In genomic region chr1:60409928-60410817, GRCm38 (mm10) we compare ENCODE assay signal across 8 mouse cellular contexts. TPM values are rescaled to one million over a fixed set of nuclear protein-coding genes. Genes with fewer than 3 reads are reported as not detected.
A peak's percentile ranks its signal among the peaks of the same experiment; 100 is the strongest.
DNase-seq lines count a peak whose midpoint lies in the region; ATAC-seq and TF ChIP-seq lines count a peak whose summit lies in the region.

No protein-coding gene starts in this region.

- ATAC-seq in intestine, embryonic 16.5 days: peak; percentile 73
- ATAC-seq in limb, embryonic 15.5 days (ENCODE audit: insufficient number of reproducible peaks, low FRiP score, low TSS enrichment, low read depth): peak; percentile 52
- ATAC-seq in midbrain, embryonic 15.5 days (replicated peaks): peak; percentile 87

- H3K79me2 ChIP-seq in MEL (ENCODE audit: control insufficient read depth, insufficient read depth, low read length, poor library complexity): peaks cover 27% of the 10 kb centered on the region

- DNase-seq in 3T3-L1 (ENCODE audit: low read depth, low spot score) (peak; percentile 64), MEL (ENCODE audit: low read depth, low spot score) (peak; percentile 73)
- DNase-seq in cerebellum, adult 9-11 months: peak; percentile 78
- DNase-seq in frontal cortex, adult 2 months (ENCODE audit: extremely low spot score in 1 of 2, low spot score in 1 of 2): peak; percentile 48 to 74
- peak; percentile 39 for DNase-seq in thymus, adult 2 months

- H3K36me3 ChIP-seq in MEL (ENCODE audit: control insufficient read depth in 1 of 2, insufficient read depth in 2 of 2, low read length in 2 of 2): peaks cover 0 to 35% of the 10 kb centered on the region in 2 experiments; a peak in 2 of 4 replicates
- H3K36me3 ChIP-seq in intestine, embryonic 16.5 days (ENCODE audit: control insufficient read depth, insufficient read depth, low read length): no peaks in the 10 kb centered on the region
- no peaks in the 10 kb centered on the region for H3K36me3 ChIP-seq in limb, embryonic 15.5 days
- H3K36me3 ChIP-seq in midbrain, embryonic 15.5 days (replicated peaks): no peaks in the 10 kb centered on the region
- H3K36me3 ChIP-seq in thymus, adult 2 months (ENCODE audit: control insufficient read depth, insufficient read depth, low read length): no peaks in the 10 kb centered on the region

- H3K27me3 ChIP-seq in MEL (ENCODE audit: control insufficient read depth in 1 of 2, insufficient read depth in 2 of 2, low read length in 2 of 2): no peaks in the 10 kb centered on the region
- H3K27me3 ChIP-seq in intestine, embryonic 16.5 days (replicated peaks; ENCODE audit: control insufficient read depth, insufficient read depth, low read length): no peaks in the 10 kb centered on the region
- no peaks in the 10 kb centered on the region for H3K27me3 ChIP-seq in limb, embryonic 15.5 days
- no peaks in the 10 kb centered on the region for H3K27me3 ChIP-seq in midbrain, embryonic 15.5 days (replicated peaks)
- H3K27me3 ChIP-seq in thymus, adult 2 months (ENCODE audit: control insufficient read depth, insufficient read depth, low read length): no peaks in the 10 kb centered on the region

- TF ChIP-seq POLR2A in MEL (IDR thresholded peaks at IDR 0.05; ENCODE audit: control insufficient read depth in 1 of 2, insufficient read depth in 1 of 2, low read depth in 1 of 2, low read length in 2 of 2, poor library complexity in 1 of 2): 0 out of 4 replicates have a peak, but pooled peaks of 1 of the 2 experiments have one; percentile 21
- TF ChIP-seq POLR2A in thymus, adult 2 months (IDR thresholded peaks at IDR 0.05; ENCODE audit: control insufficient read depth, extremely low read depth, insufficient read depth, low read length, poor library complexity): no peak

- H3K9me3 ChIP-seq in MEL (replicated peaks; ENCODE audit: insufficient read depth, low read length): no peaks in the 10 kb centered on the region
- H3K9me3 ChIP-seq in intestine, embryonic 16.5 days (ENCODE audit: control insufficient read depth, low read length): no peaks in the 10 kb centered on the region
- H3K9me3 ChIP-seq in limb, embryonic 15.5 days: no peaks in the 10 kb centered on the region
- no peaks in the 10 kb centered on the region for H3K9me3 ChIP-seq in midbrain, embryonic 15.5 days

- TF ChIP-seq EP300 in MEL (IDR thresholded peaks at IDR 0.05; ENCODE audit: low read depth in 1 of 2, low read length in 2 of 2): 0 out of 4 replicates have a peak, but pooled peaks of 1 of the 2 experiments have one; percentile 2

- peaks cover 9 to 16% of the 10 kb centered on the region in 2 experiments; a peak in 3 of 4 replicates for H3K4me1 ChIP-seq in MEL (ENCODE audit: control insufficient read depth in 1 of 2, insufficient read depth in 2 of 2, low read length in 2 of 2)
- H3K4me1 ChIP-seq in intestine, embryonic 16.5 days (ENCODE audit: control insufficient read depth, insufficient read depth, low read length): no peaks in the 10 kb centered on the region
- peaks cover 9% of the 10 kb centered on the region for H3K4me1 ChIP-seq in limb, embryonic 15.5 days
- peaks cover 28% of the 10 kb centered on the region for H3K4me1 ChIP-seq in midbrain, embryonic 15.5 days
- no peaks in the 10 kb centered on the region; the same call in 1 of the 2 replicates for H3K4me1 ChIP-seq in thymus, adult 2 months (replicated peaks; ENCODE audit: control insufficient read depth, insufficient read depth, low read length)

- H3K9ac ChIP-seq in MEL (ENCODE audit: control insufficient read depth, low read depth, low read length, poor library complexity, severe bottlenecking): peak overlapping the region; percentile 93
- H3K9ac ChIP-seq in intestine, embryonic 16.5 days (ENCODE audit: low read depth, low read length): peak overlapping the region; percentile 89
- peak overlapping the region; percentile 83 for H3K9ac ChIP-seq in limb, embryonic 15.5 days
- peak overlapping the region; percentile 96 for H3K9ac ChIP-seq in midbrain, embryonic 15.5 days

- peak overlapping the region; percentile 76 to 96 for H3K4me3 ChIP-seq in MEL (ENCODE audit: control insufficient read depth in 1 of 2, insufficient read depth in 1 of 2, low read depth in 2 of 2, low read length in 2 of 2)
- peak overlapping the region; percentile 93 for H3K4me3 ChIP-seq in intestine, embryonic 16.5 days (ENCODE audit: low read length)
- H3K4me3 ChIP-seq in limb, embryonic 15.5 days: peak overlapping the region; percentile 95
- H3K4me3 ChIP-seq in midbrain, embryonic 15.5 days: peak overlapping the region; percentile 85
- H3K4me3 ChIP-seq in thymus, adult 2 months (ENCODE audit: control insufficient read depth, insufficient read depth, low read length): peak overlapping the region; percentile 85

- under 1% methylated on average over 54 of the region's 54 CpGs for WGBS in intestine, embryonic 16.5 days
- WGBS in limb, embryonic 15.5 days: 1% methylated on average over 47 of the region's 54 CpGs
- under 1% methylated on average over 54 of the region's 54 CpGs for WGBS in midbrain, embryonic 15.5 days
- 2% methylated on average over 54 of the region's 54 CpGs for WGBS in thymus, adult 2 months

- peak overlapping the region; percentile 80 for H3K4me2 ChIP-seq in intestine, embryonic 16.5 days (ENCODE audit: low read depth, low read length)
- peak overlapping the region; percentile 64 for H3K4me2 ChIP-seq in limb, embryonic 15.5 days
- peak overlapping the region; percentile 61 for H3K4me2 ChIP-seq in midbrain, embryonic 15.5 days

- TF ChIP-seq CTCF in MEL (IDR thresholded peaks at IDR 0.05 in 2 of 3, conservative IDR thresholded peaks at IDR 0.05 in 1 of 3; ENCODE audit: control insufficient read depth in 1 of 3, insufficient read depth in 1 of 3, low read depth in 2 of 3, low read length in 3 of 3, poor library complexity in 1 of 3, severe bottlenecking in 1 of 3): no peak
- TF ChIP-seq CTCF in thymus, adult 2 months (IDR thresholded peaks at IDR 0.05; ENCODE audit: borderline replicate concordance, control insufficient read depth, extremely low read depth, insufficient read depth, low read length, poor library complexity): no peak

- no peak for TF ChIP-seq RAD21 in MEL (IDR thresholded peaks at IDR 0.05; ENCODE audit: low read depth, low read length)

- peak overlapping the region; percentile 77 for H3K27ac ChIP-seq in MEL (ENCODE audit: control insufficient read depth, low read depth, low read length)
- peak overlapping the region; percentile 91 for H3K27ac ChIP-seq in intestine, embryonic 16.5 days (ENCODE audit: low read length)
- H3K27ac ChIP-seq in limb, embryonic 15.5 days: peak overlapping the region; percentile 93
- H3K27ac ChIP-seq in midbrain, embryonic 15.5 days: peak overlapping the region; percentile 98
- H3K27ac ChIP-seq in thymus, adult 2 months (ENCODE audit: control insufficient read depth, insufficient read depth, low read length): no peak overlapping the region

TF ChIP-seq in MEL, 35 proteins besides CTCF, POLR2A, EP300 and RAD21:
- TF ChIP-seq ZNF384 (IDR thresholded peaks at IDR 0.05; ENCODE audit: low read depth, low read length) (peak; percentile 85), E2F4 (IDR thresholded peaks at IDR 0.05; ENCODE audit: borderline replicate concordance, low read depth, low read length) (no peak), TCF12 (IDR thresholded peaks at IDR 0.05; ENCODE audit: low read depth, low read length) (no peak), CHD1 (IDR thresholded peaks at IDR 0.05; ENCODE audit: low read depth, low read length) (peak; percentile 95), SIN3A (IDR thresholded peaks at IDR 0.05; ENCODE audit: low read length) (peak; percentile 76), MAX (IDR thresholded peaks at IDR 0.05; ENCODE audit: low read length) (peak; percentile 44; the same call in 1 of the 2 replicates), MXI1 (IDR thresholded peaks at IDR 0.05; ENCODE audit: low read depth, low read length) (peak; percentile 28; the same call in 1 of the 2 replicates), HCFC1 (IDR thresholded peaks at IDR 0.05; ENCODE audit: low read depth, low read length) (peak; percentile 39; the same call in 1 of the 2 replicates)

RNA-seq across cellular contexts. Expression of gene Abi2, which starts 0.8 kb away (rescaled TPM):
- total RNA-seq in MEL (2012; rRNA removed): 15.0 and 21.7 TPM in 2 replicates
- 10 to 100 TPM; 16.0 to 75.2 TPM for polyA plus RNA-seq in MEL (2012; ENCODE audit: insufficient read depth in 1 of 2, insufficient read length in 2 of 2, low read depth in 1 of 2, low replicate concordance in 2 of 2, missing spikeins in 1 of 2)
- 116 and 122 TPM in 2 replicates for polyA plus RNA-seq in frontal cortex, adult 2 months (2012; rRNA removed)
- 10.5 and 10.7 TPM in 2 replicates for polyA plus RNA-seq in intestine, embryonic 16.5 days (2015; fragmentation: Nextera tagmentation; extraction: Ambion mirVana)
- polyA plus RNA-seq in limb, embryonic 15.5 days (2015; fragmentation: Nextera tagmentation; extraction: Ambion mirVana): 16.9 and 19.1 TPM in 2 replicates
- polyA plus RNA-seq in midbrain, embryonic 15.5 days (2015; fragmentation: Nextera tagmentation; extraction: Ambion mirVana): 82.1 and 96.1 TPM in 2 replicates
- polyA plus RNA-seq in thymus, adult 2 months (2012; rRNA removed): 4.5 and 6.0 TPM in 2 replicates
